In the genomic region with DNA sequence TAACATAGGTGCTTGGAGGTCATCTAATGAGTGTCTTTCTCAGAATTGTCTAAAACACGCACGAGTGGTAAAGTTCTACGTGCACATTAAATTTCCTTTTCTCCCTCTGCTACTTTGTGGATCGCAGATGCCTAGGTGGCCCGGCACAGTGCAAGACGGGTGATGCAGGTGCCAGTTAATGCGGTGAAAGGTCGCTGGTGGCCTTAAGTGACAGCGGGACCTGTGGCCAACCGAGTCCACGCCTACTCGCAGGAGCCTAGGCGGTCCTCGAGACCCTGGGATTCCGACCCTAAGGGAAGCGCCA, we compare ENCODE assay signal across 8 mouse cellular contexts. TPM values are rescaled to one million over a fixed set of nuclear protein-coding genes. Genes with fewer than 3 reads are reported as not detected.
DNase-seq lines count a peak whose midpoint lies in the region; ATAC-seq and TF ChIP-seq lines count a peak whose summit lies in the region.

No protein-coding gene starts in this region.

- no peaks in the 10 kb centered on the region for H3K9me3 ChIP-seq in heart, embryonic 11.5 days (replicated peaks; ENCODE audit: control insufficient read depth, low read length)
- no peaks in the 10 kb centered on the region for H3K9me3 ChIP-seq in E14TG2a.4 (ENCODE audit: low read length)
- no peaks in the 10 kb centered on the region for H3K9me3 ChIP-seq in forebrain, postnatal 0 days (ENCODE audit: low read length)

- H3K9ac ChIP-seq in heart, embryonic 11.5 days (ENCODE audit: low read depth, low read length): peak overlapping the region; percentile 83
- peak overlapping the region; percentile 77 for H3K9ac ChIP-seq in forebrain, postnatal 0 days

- DNase-seq in heart, postnatal 25 days (ENCODE audit: low spot score): no peak
- no peak for DNase-seq in forebrain, postnatal 0 days
- DNase-seq in cerebellum, adult 11-12 months: no peak
- DNase-seq in cerebellum, postnatal 36 days: no peak

- no peak; the same call in 1 of the 2 replicates for ATAC-seq in heart, embryonic 11.5 days (replicated peaks; ENCODE audit: insufficient number of reproducible peaks, low FRiP score, low TSS enrichment)
- no peak for ATAC-seq in forebrain, postnatal 0 days
- no peak for ATAC-seq in frontal cortex, adult (ENCODE audit: low TSS enrichment)

- no peaks in the 10 kb centered on the region for H3K4me1 ChIP-seq in heart, embryonic 11.5 days (ENCODE audit: control insufficient read depth, insufficient read depth, low read length)
- peaks cover 36% of the 10 kb centered on the region for H3K4me1 ChIP-seq in E14TG2a.4 (replicated peaks; ENCODE audit: low read depth, low read length)
- H3K4me1 ChIP-seq in forebrain, postnatal 0 days (ENCODE audit: insufficient read depth): peaks cover 10% of the 10 kb centered on the region

- 6% methylated on average over 16 of the region's 16 CpGs for WGBS in heart, embryonic 11.5 days (ENCODE audit: insufficient replicate concordance)
- WGBS in forebrain, postnatal 0 days: 3% methylated on average over 16 of the region's 16 CpGs
- WGBS in macrophage (ENCODE audit: missing documents): 3% methylated on average over 16 of the region's 16 CpGs

- H3K36me3 ChIP-seq in heart, embryonic 11.5 days (ENCODE audit: control insufficient read depth, insufficient read depth, low read length): peaks cover 2% of the 10 kb centered on the region
- peaks cover 41% of the 10 kb centered on the region for H3K36me3 ChIP-seq in E14TG2a.4 (ENCODE audit: insufficient read depth, low read length)
- peaks cover 20% of the 10 kb centered on the region for H3K36me3 ChIP-seq in forebrain, postnatal 0 days (ENCODE audit: insufficient read depth)
- no peaks in the 10 kb centered on the region for H3K36me3 ChIP-seq in macrophage (ENCODE audit: inconsistent target)

- H3K79me2 ChIP-seq in macrophage (ENCODE audit: inconsistent target): no peaks in the 10 kb centered on the region

- peak overlapping the region; percentile 68 for H3K4me3 ChIP-seq in heart, embryonic 11.5 days (ENCODE audit: low read depth, low read length)
- H3K4me3 ChIP-seq in E14TG2a.4 (replicated peaks; ENCODE audit: low read length) (peak overlapping the region; percentile 87), macrophage (ENCODE audit: inconsistent target) (peak overlapping the region; percentile 49)
- peak overlapping the region; percentile 68 for H3K4me3 ChIP-seq in forebrain, postnatal 0 days (ENCODE audit: low read depth, low read length)

- peak overlapping the region; percentile 78 for H3K4me2 ChIP-seq in heart, embryonic 11.5 days
- peak overlapping the region; percentile 89 for H3K4me2 ChIP-seq in forebrain, postnatal 0 days (ENCODE audit: low read depth)

- intact Hi-C loops in heart, postnatal 25 days (cut with DNase I): loop anchor here (5.0 kb wide), 1 partner anchor 97 kb away; a partner anchor contains a TSS

- peak overlapping the region; percentile 96 for H3K27ac ChIP-seq in heart, embryonic 11.5 days (ENCODE audit: low read depth, low read length)
- peak overlapping the region; percentile 96 for H3K27ac ChIP-seq in forebrain, postnatal 0 days (ENCODE audit: low read depth, low read length)
- H3K27ac ChIP-seq in macrophage: peak overlapping the region; percentile 40

- no peak for TF ChIP-seq CTCF in E14TG2a.4 (conservative IDR thresholded peaks at IDR 0.05; ENCODE audit: low read length)
- TF ChIP-seq CTCF in forebrain, postnatal 0 days (IDR thresholded peaks at IDR 0.05; ENCODE audit: low read depth): no peak

- no peaks in the 10 kb centered on the region for H3K27me3 ChIP-seq in heart, embryonic 11.5 days (ENCODE audit: control insufficient read depth, insufficient read depth, low read length)
- H3K27me3 ChIP-seq in E14TG2a.4 (ENCODE audit: insufficient read depth, low read length): no peaks in the 10 kb centered on the region
- no peaks in the 10 kb centered on the region for H3K27me3 ChIP-seq in forebrain, postnatal 0 days (ENCODE audit: insufficient read depth, low read length)

RNA-seq across cellular contexts. Expression of a gene that starts 0.5 kb away (rescaled TPM):
- not detected in 2 replicates for polyA plus RNA-seq in heart, embryonic 11.5 days (2014; fragmentation: Nextera tagmentation; extraction: Ambion mirVana)
- total RNA-seq in heart, postnatal 25 days (2021): under 1 TPM; 0.78 to 0.87 TPM
- total RNA-seq in forebrain, postnatal 0 days (2014; rRNA removed): not detected in 2 replicates
- polyA plus RNA-seq in forebrain, postnatal 0 days (2015; fragmentation: Nextera tagmentation; extraction: Ambion mirVana): not detected in 2 replicates
- total RNA-seq in macrophage (2018; cell fraction: chromatin; rRNA removed): 100 to 1,000 TPM in 9 of 26 experiments, 10 to 100 TPM in 14, 1 to 10 TPM in 3; 5.2 to 320 (median 58.7) TPM
- total RNA-seq in macrophage (2018; cell fraction: cytosol; rRNA removed): 10 to 100 TPM in 14 of 26 experiments, 1 to 10 TPM in 12; 6.7 to 97.4 (median 34.2) TPM
- 100 to 1,000 TPM in 12 of 26 experiments, 10 to 100 TPM in 14; 10.4 to 414 (median 73.6) TPM for total RNA-seq in macrophage (2018; cell fraction: nucleus; rRNA removed)
- polyA plus RNA-seq in macrophage (2018): 5.7 to 15.6 TPM (median 5.9 TPM) in 3 replicates

RNA-seq across cellular contexts. Expression of a gene that starts 1.0 kb away (rescaled TPM):
- 61.8 and 73.8 TPM in 2 replicates for polyA plus RNA-seq in heart, embryonic 11.5 days (2014; fragmentation: Nextera tagmentation; extraction: Ambion mirVana)
- total RNA-seq in heart, postnatal 25 days (2021): 10 to 100 TPM; 54.4 to 58.4 TPM
- total RNA-seq in forebrain, postnatal 0 days (2014; rRNA removed): 60.6 and 63.8 TPM in 2 replicates
- polyA plus RNA-seq in forebrain, postnatal 0 days (2015; fragmentation: Nextera tagmentation; extraction: Ambion mirVana): 111 and 118 TPM in 2 replicates
- total RNA-seq in macrophage (2018; cell fraction: chromatin; rRNA removed): 10 to 100 TPM in 14 of 26 experiments, 1 to 10 TPM in 12; 2.8 to 27.5 (median 11.5) TPM
- 10 to 100 TPM; 19.4 to 37.0 (median 25.7) TPM for total RNA-seq in macrophage (2018; cell fraction: cytosol; rRNA removed)
- 10 to 100 TPM in 18 of 26 experiments, 1 to 10 TPM in 8; 5.3 to 30.1 (median 12.5) TPM for total RNA-seq in macrophage (2018; cell fraction: nucleus; rRNA removed)
- 24.6 to 32.9 TPM (median 27.4 TPM) in 3 replicates for polyA plus RNA-seq in macrophage (2018)

RNA-seq across cellular contexts. Expression of a gene that starts 12.2 kb away (rescaled TPM):
- 22.6 and 25.5 TPM in 2 replicates for polyA plus RNA-seq in heart, embryonic 11.5 days (2014; fragmentation: Nextera tagmentation; extraction: Ambion mirVana)
- total RNA-seq in heart, postnatal 25 days (2021): 10 to 100 TPM; 13.7 to 15.1 TPM
- 46.1 and 57.0 TPM in 2 replicates for total RNA-seq in forebrain, postnatal 0 days (2014; rRNA removed)
- 58.0 and 60.5 TPM in 2 replicates for polyA plus RNA-seq in forebrain, postnatal 0 days (2015; fragmentation: Nextera tagmentation; extraction: Ambion mirVana)
- 10 to 100 TPM in 24 of 26 experiments, 1 to 10 TPM in 2; 5.6 to 97.0 (median 55.0) TPM for total RNA-seq in macrophage (2018; cell fraction: chromatin; rRNA removed)
- total RNA-seq in macrophage (2018; cell fraction: cytosol; rRNA removed): 10 to 100 TPM; 24.8 to 48.8 (median 38.4) TPM
- 10 to 100 TPM in 25 of 26 experiments, 1 to 10 TPM in 1; 9.1 to 77.4 (median 46.5) TPM for total RNA-seq in macrophage (2018; cell fraction: nucleus; rRNA removed)
- polyA plus RNA-seq in macrophage (2018): 28.8 to 41.8 TPM (median 33.8 TPM) in 3 replicates

RNA-seq across cellular contexts. Expression of a gene that starts 21.9 kb away (rescaled TPM):
- polyA plus RNA-seq in heart, embryonic 11.5 days (2014; fragmentation: Nextera tagmentation; extraction: Ambion mirVana): 38.1 and 41.0 TPM in 2 replicates
- total RNA-seq in heart, postnatal 25 days (2021): 1 to 10 TPM; 7.9 to 8.5 TPM
- 44.8 and 67.7 TPM in 2 replicates for total RNA-seq in forebrain, postnatal 0 days (2014; rRNA removed)
- 60.8 and 61.5 TPM in 2 replicates for polyA plus RNA-seq in forebrain, postnatal 0 days (2015; fragmentation: Nextera tagmentation; extraction: Ambion mirVana)
- 1 to 10 TPM in 25 of 26 experiments, under 1 TPM in 1; 0.80 to 6.3 (median 1.7) TPM for total RNA-seq in macrophage (2018; cell fraction: chromatin; rRNA removed)
- total RNA-seq in macrophage (2018; cell fraction: cytosol; rRNA removed): 1 to 10 TPM; 4.5 to 9.3 (median 7.0) TPM
- total RNA-seq in macrophage (2018; cell fraction: nucleus; rRNA removed): 1 to 10 TPM; 1.2 to 5.4 (median 3.5) TPM
- 1.4 to 11.0 TPM (median 6.6 TPM) in 3 replicates for polyA plus RNA-seq in macrophage (2018)

RNA-seq across cellular contexts. Expression of a gene that starts 34.7 kb away (rescaled TPM):
- polyA plus RNA-seq in heart, embryonic 11.5 days (2014; fragmentation: Nextera tagmentation; extraction: Ambion mirVana): 0.23 and 0.40 TPM in 2 replicates
- not detected for total RNA-seq in heart, postnatal 25 days (2021)
- total RNA-seq in forebrain, postnatal 0 days (2014; rRNA removed): 0.14 and 0.15 TPM in 2 replicates
- 0.39 and 0.51 TPM in 2 replicates for polyA plus RNA-seq in forebrain, postnatal 0 days (2015; fragmentation: Nextera tagmentation; extraction: Ambion mirVana)
- 1 to 10 TPM in 1 of 26 experiments, under 1 TPM in 18, not detected in 7; 0.25 to 1.1 (median 0.44) TPM for total RNA-seq in macrophage (2018; cell fraction: chromatin; rRNA removed)
- not detected for total RNA-seq in macrophage (2018; cell fraction: cytosol; rRNA removed)
- total RNA-seq in macrophage (2018; cell fraction: nucleus; rRNA removed): under 1 TPM in 7 of 26 experiments, not detected in 19; 0.20 to 0.69 (median 0.28) TPM
- not detected in 3 replicates for polyA plus RNA-seq in macrophage (2018)

Comparison
In these comparisons a context has a peak if more than half of its experiments do, and no peak if none do; other contexts are left out.
1. H3K27ac ChIP-seq: peak in every context shown above with its lines; median percentile 96 in heart, embryonic 11.5 days; 96 in forebrain, postnatal 0 days; 40 in macrophage.